11 mouse cellular contexts compared by ENCODE assay signal in genomic region chr16:49953817-49954216, GRCm38 (mm10).
A peak's percentile ranks its signal among the peaks of the same experiment; 100 is the strongest.
DNase-seq lines count a peak whose midpoint lies in the region; ATAC-seq and TF ChIP-seq lines count a peak whose summit lies in the region.
"Had no signal": no experiment of that assay in that cellular context is flagged by ENCODE, and none has a peak within 500 bp of the region (broad histone marks: within the 10 kb centered on the region; RNA-seq: fewer than 3 reads in every experiment).

No protein-coding gene starts in this region.

- H3K9ac ChIP-seq in liver, embryonic 15.5 days, result no peak overlapping the region
- no peak overlapping the region for H3K9ac ChIP-seq in liver, embryonic 11.5 days (ENCODE audit: low read depth, low read length)
- H3K9ac ChIP-seq in heart, embryonic 13.5 days, result no peak overlapping the region
- no peak overlapping the region for H3K9ac ChIP-seq in stomach, embryonic 16.5 days (ENCODE audit: low read length)
- H3K9ac ChIP-seq: embryonic facial prominence, embryonic 13.5 days had no signal

- 42% methylated on average over 3 of the region's 3 CpGs for WGBS in liver, embryonic 15.5 days (ENCODE audit: insufficient replicate concordance)
- 47% methylated on average over 3 of the region's 3 CpGs for WGBS in liver, embryonic 11.5 days
- WGBS in heart, embryonic 13.5 days, result 39% methylated on average over 3 of the region's 3 CpGs
- WGBS in stomach, embryonic 16.5 days, result 49% methylated on average over 3 of the region's 3 CpGs
- 90% methylated on average over 3 of the region's 3 CpGs for WGBS in thymus, adult 2 months

- no peak for TF ChIP-seq CTCF in thymus, adult 2 months (IDR thresholded peaks at IDR 0.05; ENCODE audit: borderline replicate concordance, control insufficient read depth, extremely low read depth, insufficient read depth, low read length, poor library complexity)

- H3K4me2 ChIP-seq in liver, embryonic 15.5 days, result no peak overlapping the region
- H3K4me2 ChIP-seq in liver, embryonic 11.5 days, result no peak overlapping the region
- no peak overlapping the region for H3K4me2 ChIP-seq in heart, embryonic 13.5 days
- H3K4me2 ChIP-seq in stomach, embryonic 16.5 days (ENCODE audit: low read depth, low read length), result no peak overlapping the region
- H3K4me2 ChIP-seq: embryonic facial prominence, embryonic 13.5 days had no signal

- DNase-seq in liver, embryonic 11.5 days (ENCODE audit: low spot score), result no peak
- DNase-seq in kidney, postnatal 25 days, result peak; percentile 50 to 60
- DNase-seq in thymus, adult 2 months, result no peak
- DNase-seq in thymus, postnatal 25 days, result no peak

- H3K27me3 ChIP-seq in liver, embryonic 15.5 days, result no peaks in the 10 kb centered on the region
- H3K27me3 ChIP-seq in liver, embryonic 11.5 days (replicated peaks; ENCODE audit: control insufficient read depth, insufficient read depth, low read length), result no peaks in the 10 kb centered on the region
- H3K27me3 ChIP-seq in heart, embryonic 13.5 days (replicated peaks), result no peaks in the 10 kb centered on the region
- H3K27me3 ChIP-seq in stomach, embryonic 16.5 days (ENCODE audit: control insufficient read depth, insufficient read depth, low read length), result no peaks in the 10 kb centered on the region
- no peaks in the 10 kb centered on the region for H3K27me3 ChIP-seq in thymus, adult 2 months (ENCODE audit: control insufficient read depth, insufficient read depth, low read length)
- H3K27me3 ChIP-seq: embryonic facial prominence, embryonic 13.5 days; megakaryocyte, embryonic 14.5 days had no signal

- H3K36me3 ChIP-seq in liver, embryonic 15.5 days (replicated peaks), result no peaks in the 10 kb centered on the region
- no peaks in the 10 kb centered on the region for H3K36me3 ChIP-seq in liver, embryonic 11.5 days (ENCODE audit: control insufficient read depth, insufficient read depth, low read length)
- H3K36me3 ChIP-seq in heart, embryonic 13.5 days, result no peaks in the 10 kb centered on the region
- H3K36me3 ChIP-seq in stomach, embryonic 16.5 days (ENCODE audit: control insufficient read depth, insufficient read depth, low read length), result no peaks in the 10 kb centered on the region
- H3K36me3 ChIP-seq in thymus, adult 2 months (ENCODE audit: control insufficient read depth, insufficient read depth, low read length), result no peaks in the 10 kb centered on the region
- H3K36me3 ChIP-seq: embryonic facial prominence, embryonic 13.5 days; G1E had no signal

- H3K27ac ChIP-seq in liver, embryonic 15.5 days (replicated peaks), result no peak overlapping the region
- no peak overlapping the region for H3K27ac ChIP-seq in liver, embryonic 11.5 days (ENCODE audit: low read depth, low read length)
- H3K27ac ChIP-seq in heart, embryonic 13.5 days (replicated peaks), result peak overlapping the region; percentile 68
- H3K27ac ChIP-seq in stomach, embryonic 16.5 days (ENCODE audit: low read length), result no peak overlapping the region
- H3K27ac ChIP-seq in thymus, adult 2 months (ENCODE audit: control insufficient read depth, insufficient read depth, low read length), result no peak overlapping the region
- H3K27ac ChIP-seq: embryonic facial prominence, embryonic 13.5 days had no signal

- H3K9me3 ChIP-seq in liver, embryonic 15.5 days (replicated peaks), result no peaks in the 10 kb centered on the region
- no peaks in the 10 kb centered on the region for H3K9me3 ChIP-seq in liver, embryonic 11.5 days (ENCODE audit: control insufficient read depth, low read length)
- no peaks in the 10 kb centered on the region; the same call in 1 of the 2 replicates for H3K9me3 ChIP-seq in heart, embryonic 13.5 days
- no peaks in the 10 kb centered on the region for H3K9me3 ChIP-seq in stomach, embryonic 16.5 days (replicated peaks; ENCODE audit: control insufficient read depth, low read length)
- H3K9me3 ChIP-seq: embryonic facial prominence, embryonic 13.5 days; G1E had no signal

- no peak overlapping the region for H3K4me3 ChIP-seq in liver, embryonic 15.5 days (replicated peaks)
- H3K4me3 ChIP-seq in liver, embryonic 11.5 days (ENCODE audit: low read depth, low read length), result no peak overlapping the region
- no peak overlapping the region for H3K4me3 ChIP-seq in heart, embryonic 13.5 days
- H3K4me3 ChIP-seq in stomach, embryonic 16.5 days (replicated peaks; ENCODE audit: low read length), result no peak overlapping the region
- no peak overlapping the region for H3K4me3 ChIP-seq in thymus, adult 2 months (ENCODE audit: control insufficient read depth, insufficient read depth, low read length)
- H3K4me3 ChIP-seq: embryonic facial prominence, embryonic 13.5 days; megakaryocyte, embryonic 14.5 days had no signal

- H3K4me1 ChIP-seq in liver, embryonic 15.5 days (replicated peaks), result no peaks in the 10 kb centered on the region
- H3K4me1 ChIP-seq in liver, embryonic 11.5 days (replicated peaks; ENCODE audit: control insufficient read depth, insufficient read depth, low read length), result no peaks in the 10 kb centered on the region
- peaks cover 21% of the 10 kb centered on the region for H3K4me1 ChIP-seq in heart, embryonic 13.5 days
- H3K4me1 ChIP-seq in stomach, embryonic 16.5 days (ENCODE audit: control insufficient read depth, insufficient read depth, low read length), result no peaks in the 10 kb centered on the region
- no peaks in the 10 kb centered on the region for H3K4me1 ChIP-seq in thymus, adult 2 months (replicated peaks; ENCODE audit: control insufficient read depth, insufficient read depth, low read length)

- no peak for TF ChIP-seq POLR2A in thymus, adult 2 months (IDR thresholded peaks at IDR 0.05; ENCODE audit: control insufficient read depth, extremely low read depth, insufficient read depth, low read length, poor library complexity)

- peak; percentile 3; the same call in 1 of the 2 replicates for ATAC-seq in liver, embryonic 15.5 days (ENCODE audit: insufficient read depth)
- ATAC-seq in liver, embryonic 11.5 days (replicated peaks; ENCODE audit: low FRiP score), result no peak
- no peak for ATAC-seq in heart, embryonic 13.5 days (ENCODE audit: extremely low read depth, insufficient number of reproducible peaks, low FRiP score, low TSS enrichment)
- 0 out of 2 replicates have a peak, but pooled peaks have one; percentile 30 for ATAC-seq in stomach, embryonic 16.5 days (ENCODE audit: insufficient read depth, low FRiP score)
- ATAC-seq in monocyte, adult 5-6 weeks (replicated peaks; ENCODE audit: insufficient number of reproducible peaks, low FRiP score, low TSS enrichment, poor library complexity, severe bottlenecking), result no peak

Comparison
In these comparisons a context has a peak if more than half of its experiments do, and no peak if none do; other contexts are left out.
1. ATAC-seq: peak in liver, embryonic 15.5 days (single experiment) and stomach, embryonic 16.5 days (single experiment); none in liver, embryonic 11.5 days (single experiment), heart, embryonic 13.5 days (single experiment) and monocyte, adult 5-6 weeks (single experiment).
2. DNase-seq: peak in kidney, postnatal 25 days (2 of 2); none in liver, embryonic 11.5 days (single experiment), thymus, adult 2 months (single experiment) and thymus, postnatal 25 days (single experiment).